Mouse (Mus musculus): ENCODE results near the gene Tmem237.

DNA sequence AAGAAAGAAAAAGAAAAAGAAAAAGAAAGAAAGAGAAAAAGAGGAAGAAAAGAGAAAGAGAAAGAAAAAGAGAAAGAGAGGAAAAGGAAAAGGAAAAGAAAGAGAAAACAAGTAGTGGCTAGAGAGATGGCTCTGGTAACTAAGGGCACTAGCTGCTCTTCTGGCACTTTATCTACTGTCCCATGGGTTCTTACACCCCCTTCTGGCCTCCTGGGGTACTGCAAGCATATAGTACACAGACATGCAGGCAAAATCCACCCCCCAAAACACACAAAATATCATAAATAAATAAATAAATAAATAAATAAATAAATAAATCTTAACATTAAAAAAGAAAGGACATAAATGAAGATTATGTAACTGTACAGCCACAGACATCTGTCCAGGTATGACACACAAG lies 22.6 kb upstream of the Tmem237 start:
- peak; percentile 53 for TF ChIP-seq CTCF (conservative IDR thresholded peaks at IDR 0.05; ENCODE audit: low read length)
- no peak for TF ChIP-seq NANOG (IDR thresholded peaks at IDR 0.05; ENCODE audit: borderline replicate concordance, low read length)

Measured in E14TG2a.4 (cell line).